Mouse (Mus musculus) spleen, adult 12 weeks (tissue): ENCODE results near the gene Cxcl16.
"Not testable (repeated sequence)": the region's sequence is repeated elsewhere in the genome, so short reads cannot be mapped to it uniquely, and the experiment has no call there.

Source experiments
- DNase-seq: peaks from one replicate; pipeline ENCODE4 v3.0.0; 2022; ENCODE audit warnings: low spot score

Cxcl16 gene

DNA sequence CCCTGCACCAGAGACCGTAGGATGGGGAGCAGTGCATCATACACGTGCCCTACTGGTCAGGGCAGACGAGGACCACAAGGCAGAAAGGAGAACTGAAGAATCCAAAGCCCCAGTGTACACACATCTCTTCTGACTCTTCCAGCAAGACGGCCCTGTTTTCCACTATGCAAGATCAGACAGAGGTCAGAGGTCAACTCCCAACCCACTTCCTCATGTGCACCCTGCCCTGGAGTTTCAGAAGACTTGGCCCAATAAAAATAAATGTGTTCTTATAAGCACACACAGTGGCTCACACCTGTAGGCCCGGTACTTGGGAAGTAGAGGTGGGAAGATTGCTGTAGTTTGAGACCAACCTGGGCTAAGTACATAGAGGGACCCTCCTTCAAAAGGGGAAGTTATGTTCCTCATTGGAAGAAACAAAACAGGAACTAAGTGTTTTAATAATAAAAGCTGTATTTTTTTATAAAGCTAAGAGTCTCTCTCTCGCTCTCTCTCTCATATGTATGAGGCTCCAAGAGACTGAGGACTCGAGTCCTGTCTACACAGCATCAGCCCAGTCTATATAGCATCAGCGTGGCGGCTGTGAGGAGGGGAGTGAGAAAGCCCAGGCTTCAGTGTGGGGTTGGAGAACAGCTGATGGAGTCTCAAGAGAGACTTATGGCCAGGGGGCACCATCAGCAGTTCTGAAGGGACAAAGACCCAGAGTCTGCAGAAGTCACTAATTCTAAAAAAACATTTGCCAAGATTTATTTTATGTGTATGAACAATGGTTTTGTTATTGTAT, 6.3 kb downstream of the Cxcl16 start:
- peak; percentile 14 for DNase-seq

DNA sequence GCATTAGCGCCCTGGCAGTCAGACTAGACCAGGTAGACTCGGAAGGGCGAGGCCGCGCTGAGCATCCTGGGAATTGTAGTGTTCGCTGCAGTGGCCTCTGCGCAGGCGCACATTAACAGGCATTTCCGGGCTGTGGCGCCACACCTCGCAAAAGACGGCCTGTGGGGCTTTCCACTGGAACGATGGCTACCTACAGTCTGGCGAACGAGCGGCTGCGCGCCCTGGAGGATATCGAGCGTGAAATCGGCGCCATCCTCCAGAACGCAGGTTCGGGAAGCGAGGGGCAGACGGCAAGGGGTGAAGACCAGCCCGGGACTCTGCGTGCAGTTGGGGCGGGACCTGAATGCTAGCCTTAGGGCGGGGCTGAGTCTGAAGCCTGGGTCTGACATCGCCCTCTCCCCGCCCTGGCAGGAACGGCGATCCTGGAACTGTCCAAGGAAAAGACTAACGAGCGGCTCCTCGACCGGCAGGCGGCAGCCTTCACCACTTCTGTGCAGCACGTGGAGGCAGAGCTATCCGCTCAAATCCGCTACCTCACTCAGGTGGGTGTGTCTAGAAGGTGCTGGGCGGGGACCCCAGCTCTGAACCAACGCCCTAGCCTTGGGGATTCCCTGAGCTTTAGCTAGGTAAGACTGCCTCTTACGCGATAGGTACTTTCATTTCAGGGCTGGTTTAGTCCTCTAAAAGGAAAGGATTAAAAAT, 7.8 kb downstream of the Cxcl16 start, which contains the start of gene Med11:
Gene Med11 (plus strand): TSS at position 123 of the 702 bp plus-strand sequence.
- DNase-seq = peak; percentile 93

DNA sequence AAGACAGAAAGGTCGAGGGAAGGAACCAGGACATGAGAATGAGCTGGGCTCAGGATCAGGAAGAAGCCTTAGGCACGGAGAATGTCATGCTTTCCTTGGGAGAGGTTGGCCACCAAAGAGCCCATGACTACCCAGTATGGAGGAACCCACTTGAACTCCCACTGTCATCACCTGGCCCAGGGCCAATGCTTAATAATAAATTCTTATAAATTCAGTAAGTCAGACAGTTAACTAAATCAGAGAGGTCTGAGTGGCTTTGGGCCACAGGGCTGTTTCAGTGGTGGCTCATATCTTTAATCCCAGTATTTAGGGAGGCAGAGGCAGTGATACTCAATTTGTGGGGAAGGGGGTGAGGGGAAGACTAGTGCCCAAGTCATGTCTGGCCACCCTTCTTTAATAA, 8.9 kb downstream of the Cxcl16 start:
- no peak for DNase-seq

DNA sequence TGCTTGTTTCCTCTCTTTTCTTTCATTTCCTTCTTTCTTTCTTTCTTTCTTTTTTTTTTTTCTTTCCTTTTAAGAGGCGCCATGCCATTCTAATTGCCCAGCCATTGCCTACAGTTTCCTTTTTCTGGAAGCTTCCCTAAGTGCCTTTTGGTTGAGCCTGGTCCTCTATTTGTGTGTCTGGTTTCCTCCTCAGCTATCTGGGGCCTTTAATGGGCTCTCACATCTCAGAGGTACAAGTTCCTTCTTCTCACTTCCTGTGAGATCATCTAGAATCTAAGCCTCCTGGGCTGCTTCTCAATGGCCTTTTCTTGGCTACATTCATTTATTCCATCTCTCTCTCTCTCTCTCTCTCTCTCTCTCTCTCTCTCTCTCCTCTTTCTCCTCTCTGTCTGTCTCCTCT, 12.4 kb downstream of the Cxcl16 start:
- no peak for DNase-seq

DNA sequence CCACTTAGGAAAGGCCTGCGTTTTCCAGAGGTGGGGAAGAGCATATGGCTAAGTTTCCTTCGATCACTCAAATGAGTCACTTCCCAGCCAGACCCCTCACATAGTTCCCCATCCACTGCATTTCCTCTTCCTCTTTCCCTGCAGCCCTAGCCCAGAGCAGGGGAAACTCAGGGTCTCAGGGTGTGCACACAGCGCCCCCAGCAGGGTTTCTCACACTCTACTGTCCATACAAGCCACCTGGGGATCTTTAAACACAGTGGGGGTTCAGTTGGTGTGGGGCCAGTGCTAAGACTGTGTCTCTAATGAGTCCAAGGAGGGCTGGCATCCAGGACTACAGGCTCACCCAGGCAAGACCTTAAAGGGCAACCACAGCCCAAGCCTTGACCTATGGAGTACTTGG, 13.0 kb downstream of the Cxcl16 start:
- no peak for DNase-seq

DNA sequence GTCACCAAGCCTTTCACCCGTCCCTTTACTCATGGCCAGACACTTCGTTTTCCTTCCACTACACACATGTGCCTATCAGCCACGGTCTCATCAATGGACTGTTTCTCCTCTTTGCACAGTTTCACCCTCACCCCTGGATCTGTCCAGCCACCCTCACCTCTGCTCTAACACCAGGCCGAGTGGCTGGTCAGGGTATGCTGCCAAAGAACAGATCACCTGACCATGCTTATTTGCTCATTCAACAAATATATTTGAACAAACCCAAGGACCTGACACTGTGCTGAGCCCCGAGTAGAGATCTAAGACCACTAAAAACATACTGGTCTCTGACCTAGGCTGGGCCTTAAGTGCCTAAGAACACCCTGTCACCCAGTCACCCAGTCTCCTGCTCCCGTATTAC, 15.1 kb downstream of the Cxcl16 start:
- no peak for DNase-seq

DNA sequence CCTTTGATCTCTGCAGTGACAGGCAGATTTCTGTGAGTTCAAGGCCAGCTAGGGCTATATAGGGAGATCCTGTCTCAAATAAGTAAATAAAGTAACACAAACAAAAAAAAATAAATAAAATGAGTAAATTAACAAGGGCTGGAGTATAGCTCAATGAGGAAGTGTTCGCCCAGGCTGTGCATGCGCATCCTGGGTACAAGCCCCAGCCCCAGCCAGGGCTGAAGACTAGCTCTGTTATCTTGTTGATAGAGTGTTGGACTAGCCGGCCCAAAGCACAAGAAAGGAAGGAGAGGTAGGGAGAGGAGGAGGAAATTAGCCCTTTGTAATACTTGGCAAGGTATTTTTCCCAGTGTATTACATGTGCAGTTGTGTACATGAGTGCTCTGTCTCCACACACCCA, 15.8 kb downstream of the Cxcl16 start:
- DNase-seq = no peak

DNA sequence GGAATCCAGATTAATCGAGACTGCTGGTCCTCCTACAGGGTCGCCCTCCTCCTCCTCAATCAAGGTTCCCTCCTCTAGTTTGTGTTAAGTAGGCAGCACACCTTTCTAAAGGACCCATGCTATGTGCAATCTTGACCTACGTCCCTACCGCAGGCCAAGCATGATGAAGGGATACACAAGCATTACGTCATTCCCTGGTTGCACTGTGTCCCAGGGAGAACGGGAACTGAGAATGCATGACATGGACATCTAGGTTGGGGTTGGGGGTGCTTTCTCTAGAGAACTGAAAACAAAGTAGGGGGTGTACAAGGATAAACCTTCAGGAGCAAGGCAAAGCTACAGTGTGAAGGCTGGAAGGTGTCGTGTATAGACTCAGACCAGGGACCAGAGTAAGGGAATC, 17.9 kb downstream of the Cxcl16 start:
- DNase-seq = no peak

DNA sequence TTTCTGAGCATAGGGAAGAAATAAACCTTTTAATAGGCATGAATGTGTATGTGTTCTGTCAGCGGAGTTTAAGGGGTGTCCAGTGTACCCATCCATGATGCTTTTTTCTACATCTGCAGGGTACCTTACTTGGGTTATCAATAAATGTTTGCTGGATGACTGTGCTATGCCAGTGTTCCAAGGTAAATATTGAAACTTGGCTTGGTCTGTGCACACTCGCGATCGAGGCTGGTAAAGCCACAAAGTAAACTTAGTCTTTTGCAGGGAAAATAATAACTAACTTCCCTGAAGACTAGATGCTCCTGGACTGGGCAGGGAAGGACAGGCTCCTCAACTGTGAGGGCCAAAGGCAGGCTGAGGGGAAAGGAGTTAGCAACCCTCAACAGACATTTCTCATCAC, 19.1 kb downstream of the Cxcl16 start:
- DNase-seq = no peak

DNA sequence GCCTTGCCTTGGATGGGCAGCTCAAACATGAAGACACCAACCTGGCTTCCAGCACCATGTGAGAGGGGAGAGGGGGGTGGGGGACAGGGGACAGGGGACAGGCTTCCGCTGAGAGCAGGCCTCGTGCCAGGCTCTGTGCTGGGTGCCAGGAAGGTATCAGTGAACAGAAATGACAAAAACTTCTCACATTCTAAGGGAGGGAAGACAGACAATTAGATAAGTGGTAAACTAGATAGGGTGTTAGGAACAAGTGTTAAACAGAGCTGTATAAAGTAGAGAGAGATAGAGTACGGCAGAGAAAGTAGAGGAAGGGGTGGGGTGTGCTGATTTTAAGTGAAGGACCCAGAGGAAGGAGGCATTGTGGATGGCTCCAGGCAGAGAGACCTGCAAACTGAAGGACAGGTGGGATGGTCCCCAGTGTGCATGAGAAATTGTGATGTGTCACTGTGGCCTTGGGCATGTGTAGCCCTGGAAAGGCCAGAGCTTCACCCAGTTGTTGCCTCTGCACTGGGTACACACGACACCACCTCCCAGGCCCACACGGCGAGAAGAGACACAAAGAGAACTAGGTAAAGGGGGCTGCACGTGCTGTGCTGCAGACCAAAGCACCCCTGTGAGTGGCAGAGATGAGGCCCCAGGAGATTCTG, 20.9 kb downstream of the Cxcl16 start:
- DNase-seq = no peak

DNA sequence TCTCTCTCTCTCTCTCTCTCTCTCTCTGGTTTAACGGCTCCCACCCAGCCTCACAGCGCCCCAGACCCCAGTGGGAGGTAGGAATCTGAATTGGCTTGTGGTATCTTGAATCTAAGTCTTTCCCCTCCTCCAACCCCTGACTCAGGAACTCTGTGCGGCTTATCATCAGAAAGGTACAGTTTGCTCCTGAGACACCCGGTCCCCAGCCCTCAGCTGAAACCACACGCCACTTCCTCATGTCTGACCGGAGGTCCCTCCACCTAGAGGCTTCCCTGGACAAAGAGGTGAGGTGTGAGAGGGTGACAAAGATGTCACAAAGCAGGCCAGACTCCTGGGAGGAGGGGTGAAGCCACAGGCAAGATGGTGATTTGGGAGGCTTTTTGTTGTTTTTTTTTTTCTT, 22.4 kb downstream of the Cxcl16 start:
- no peak for DNase-seq

DNA sequence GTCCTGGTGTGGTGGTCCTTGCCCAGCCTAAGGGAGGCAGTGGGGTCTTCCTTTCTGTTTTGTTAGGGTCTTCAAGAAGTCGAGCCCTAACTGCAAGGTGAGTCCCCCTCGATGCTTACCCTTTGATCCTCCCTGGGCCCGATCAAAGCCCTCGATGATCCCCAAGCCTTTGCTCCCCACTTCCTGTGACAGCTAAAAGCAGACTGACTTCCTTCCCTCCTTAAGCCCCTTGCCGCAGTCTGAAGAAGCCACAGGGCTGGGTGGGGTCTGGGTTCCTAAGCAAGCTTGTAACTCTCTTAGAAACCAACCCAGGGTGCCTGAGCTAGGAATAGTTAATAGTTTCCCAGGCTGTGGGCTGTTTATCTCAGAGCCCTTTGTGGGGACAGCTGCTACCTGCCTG, 24.3 kb downstream of the Cxcl16 start:
- no peak for DNase-seq

DNA sequence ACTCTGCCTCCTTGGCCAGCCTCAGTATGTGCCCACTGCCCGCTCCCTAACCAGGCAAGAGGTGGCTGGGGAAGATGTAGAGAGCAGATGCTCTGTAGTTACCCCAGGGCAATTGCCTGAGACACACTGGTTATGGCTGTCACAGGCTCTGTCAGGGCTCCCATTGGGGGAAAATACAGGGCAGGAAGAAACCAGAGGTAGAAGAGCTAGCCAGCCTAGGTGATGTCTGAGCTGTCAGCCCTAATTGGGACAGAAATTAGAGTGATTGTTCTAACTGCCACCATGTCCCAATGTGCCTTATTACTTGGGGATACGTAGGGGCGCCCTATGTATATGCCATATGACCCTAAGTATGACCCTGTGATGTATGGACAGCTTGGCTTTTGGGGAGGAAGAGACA, 25.8 kb downstream of the Cxcl16 start:
- no peak for DNase-seq

DNA sequence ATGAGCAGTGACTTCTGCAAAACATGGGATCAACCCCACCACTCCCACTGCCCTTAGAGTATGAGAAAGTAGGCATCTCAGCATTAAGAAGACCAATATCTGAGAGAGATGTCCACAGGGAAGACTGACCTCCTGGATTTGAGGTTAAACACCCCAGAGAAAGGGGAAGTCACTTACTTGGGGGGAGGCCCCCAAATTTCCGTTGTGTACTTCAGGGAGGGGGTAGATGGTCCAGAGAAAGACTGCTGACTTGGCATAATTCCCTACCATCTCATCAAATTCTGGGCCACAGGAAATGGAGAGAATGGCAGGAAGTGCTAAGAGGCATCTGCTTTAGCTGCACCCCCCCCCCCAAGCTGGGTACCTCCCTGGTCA, 26.2 kb downstream of the Cxcl16 start:
- DNase-seq = no peak

DNA sequence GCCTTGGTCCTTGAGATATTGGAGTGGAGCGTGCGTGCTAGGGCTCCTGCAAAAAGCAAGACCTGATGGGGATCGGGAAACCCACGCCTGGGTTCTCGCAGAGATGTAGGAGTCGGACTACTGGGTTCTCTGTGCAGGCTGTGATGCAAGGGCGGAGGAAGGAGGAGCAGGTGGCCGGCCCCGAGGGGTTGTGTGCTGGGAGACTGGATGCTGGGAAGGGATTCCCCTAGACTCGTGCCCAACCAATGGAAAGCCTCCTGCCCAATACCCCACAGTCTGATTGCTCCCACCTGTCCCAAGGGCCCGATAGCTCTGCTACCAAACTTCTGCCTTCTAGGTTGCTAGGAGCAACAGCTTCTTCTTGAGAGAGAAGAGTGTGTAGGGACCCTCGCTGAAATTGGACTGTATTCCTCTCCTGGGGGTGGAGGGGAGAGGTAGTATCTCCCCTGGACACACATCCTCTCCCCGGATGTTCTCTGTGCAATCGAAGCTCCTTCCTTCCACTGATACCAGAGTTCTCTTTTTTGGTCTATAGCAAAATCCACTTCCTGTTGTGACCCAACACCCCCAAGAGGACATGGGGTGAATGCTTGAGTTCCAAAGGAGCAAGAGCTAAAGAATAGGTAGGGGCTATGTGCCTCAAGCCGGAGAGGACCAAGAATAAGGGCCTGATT, 26.8 kb downstream of the Cxcl16 start:
- no peak for DNase-seq

DNA sequence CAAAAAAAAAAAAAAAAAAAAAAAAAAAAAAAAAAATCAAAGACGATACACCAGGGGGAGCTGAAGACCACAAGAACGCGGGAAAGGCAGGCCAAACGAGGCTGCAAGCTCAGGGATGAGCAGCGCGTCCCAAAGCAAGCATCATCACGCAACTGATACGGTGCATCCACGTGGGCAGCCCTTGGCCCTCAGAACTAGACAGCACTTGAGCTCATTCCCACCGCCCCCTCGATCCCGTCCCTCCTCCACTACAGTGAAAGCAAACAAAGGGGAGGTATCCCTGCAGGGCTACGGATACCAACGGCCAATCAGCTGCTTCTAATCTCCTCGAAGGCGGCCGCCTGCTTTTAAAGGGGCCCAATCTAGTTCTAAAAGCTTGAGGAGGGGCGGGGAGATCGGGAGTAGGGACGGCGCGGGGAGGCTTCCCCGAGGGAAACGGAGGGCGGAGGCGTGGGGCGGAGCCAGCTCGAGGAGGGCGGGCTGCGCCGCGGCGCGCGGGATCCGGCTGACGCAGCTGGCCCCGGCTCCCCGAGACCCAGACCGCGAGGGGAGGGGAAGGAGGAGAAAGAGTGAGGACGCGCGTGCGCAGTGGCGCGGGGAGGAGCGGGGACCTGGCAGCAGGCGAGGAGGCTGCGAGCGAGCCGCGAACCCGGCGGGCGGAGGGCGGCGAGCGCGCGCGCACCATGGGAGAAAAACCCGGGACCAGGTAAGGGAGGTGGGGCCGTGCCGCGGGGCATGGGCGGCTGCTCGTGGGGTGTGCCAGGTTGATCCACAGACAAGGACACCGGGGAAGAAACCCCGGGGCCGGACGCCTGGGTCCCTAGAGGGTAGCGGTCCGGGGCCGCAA, 27.5 kb downstream of the Cxcl16 start, which contains the start of gene Arrb2:
Gene Arrb2 (plus strand): TSS at position 588 of the 847 bp plus-strand sequence.
- peak; percentile 92 for DNase-seq

DNA sequence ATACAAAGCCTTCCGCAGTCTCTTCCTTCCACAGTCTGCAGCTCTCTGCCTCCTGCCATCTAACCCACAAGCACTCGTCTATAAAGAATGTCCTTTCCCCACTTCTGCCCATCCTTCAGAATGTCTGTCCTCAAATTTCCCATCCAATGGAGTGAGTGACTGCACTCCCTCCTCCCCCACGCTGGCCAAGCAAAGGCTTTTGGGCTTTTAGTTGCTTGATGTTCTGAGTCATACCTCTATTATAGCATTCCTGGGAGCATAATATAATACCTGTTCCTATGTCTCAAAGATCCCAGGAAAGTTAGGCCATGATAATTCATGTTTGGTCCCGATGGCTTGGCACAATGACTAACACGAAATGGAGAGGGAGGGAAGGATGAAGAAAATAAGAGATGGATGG, 28.2 kb downstream of the Cxcl16 start:
- no peak for DNase-seq

DNA sequence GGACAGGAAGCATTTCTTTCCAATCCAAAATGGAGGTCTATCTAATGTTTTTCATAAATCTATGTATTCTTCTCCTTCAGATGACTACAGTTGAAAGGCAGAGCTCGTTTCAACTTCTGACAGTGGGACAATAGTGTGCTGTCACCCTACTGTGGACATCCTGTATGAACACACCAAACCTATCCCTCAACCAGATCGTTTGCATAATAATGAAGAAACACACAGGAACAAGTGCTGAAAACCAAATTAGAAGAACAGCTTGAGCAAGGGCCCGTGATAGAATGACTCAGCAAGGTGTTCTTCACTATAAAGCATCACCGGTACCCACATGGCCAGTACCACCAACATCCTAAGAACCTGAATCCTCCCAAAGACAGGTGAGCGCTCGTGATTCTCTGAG, 33.2 kb downstream of the Cxcl16 start:
- not testable (repeated sequence) for DNase-seq

DNA sequence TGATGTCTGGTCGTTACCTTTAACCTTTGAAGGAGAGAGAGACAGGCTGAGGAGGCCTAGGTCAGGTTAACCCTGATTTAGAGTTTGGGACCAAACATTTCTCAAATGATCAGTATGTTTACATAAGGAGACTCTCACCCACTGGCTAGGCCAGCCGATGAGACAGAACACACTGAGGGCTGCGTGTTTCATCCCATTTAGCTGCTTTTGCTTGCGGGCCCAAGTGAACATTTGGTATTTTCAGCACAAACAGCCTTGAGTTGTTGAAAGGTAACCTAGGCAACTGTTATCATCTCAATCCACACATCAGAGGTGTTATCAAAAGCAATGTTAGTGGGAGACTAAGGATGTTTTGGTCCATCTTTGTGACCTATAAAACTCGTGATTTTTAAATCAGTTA, 40.3 kb downstream of the Cxcl16 start:
- DNase-seq = no peak

DNA sequence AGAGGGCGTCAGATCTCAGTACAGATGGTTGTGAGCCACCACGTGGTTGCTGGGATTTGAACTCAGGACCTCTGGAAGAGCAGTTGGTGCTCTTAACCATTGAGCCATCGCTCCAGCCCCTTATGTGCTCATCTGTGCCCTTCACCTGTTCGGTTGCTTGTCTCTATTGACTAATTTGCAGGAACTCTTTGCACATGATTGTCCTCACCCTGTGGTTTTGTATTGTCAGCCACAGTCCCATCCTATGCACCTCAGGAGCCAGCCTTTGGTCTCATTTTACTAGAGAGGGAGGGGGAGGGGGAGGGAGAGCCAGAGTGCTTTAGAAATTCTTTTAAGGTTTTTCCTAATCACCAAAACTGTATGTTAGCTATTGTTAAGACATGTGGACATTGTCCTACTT, 41.6 kb downstream of the Cxcl16 start:
- no peak for DNase-seq

DNA sequence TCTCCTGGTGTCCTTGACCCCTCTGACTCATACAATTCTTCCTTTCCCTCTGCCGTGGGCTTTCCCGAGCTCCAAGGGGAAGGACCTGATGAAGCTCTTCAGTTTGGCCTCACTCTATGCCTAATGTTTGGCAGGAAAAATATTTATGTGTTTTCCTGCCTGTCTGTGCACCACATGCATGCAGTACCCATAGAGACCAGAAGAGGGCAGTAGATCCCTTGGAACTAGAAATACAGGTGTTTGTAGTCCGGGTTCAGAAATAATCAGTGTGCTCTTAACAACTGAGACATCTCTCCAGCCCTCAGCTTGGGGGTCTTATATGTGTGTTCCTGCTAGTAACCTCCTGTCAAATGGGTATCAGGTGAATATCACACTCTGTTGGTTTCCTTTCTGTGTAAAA, 45.8 kb downstream of the Cxcl16 start:
- peak; percentile 63 for DNase-seq

DNA sequence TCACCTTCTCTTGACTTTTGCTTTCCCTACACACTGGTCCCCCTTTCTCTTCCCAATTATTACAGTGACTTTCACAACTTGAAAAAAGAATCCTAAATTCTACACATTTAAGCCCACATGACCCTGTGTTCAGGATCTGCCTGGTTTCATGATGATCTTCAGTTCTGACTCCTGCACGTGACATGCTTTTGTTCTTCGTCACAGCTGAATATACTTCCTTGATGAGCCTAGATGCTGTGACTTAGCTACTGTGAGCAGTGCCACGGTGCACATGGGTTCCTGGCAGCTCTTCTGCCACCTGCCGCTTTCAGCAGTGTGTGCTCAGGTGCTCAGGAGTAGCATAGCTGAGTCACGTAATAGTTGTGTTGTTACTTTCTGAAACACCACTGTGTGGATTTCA, 47.2 kb downstream of the Cxcl16 start:
- no peak for DNase-seq
